Mouse (Mus musculus) CD4-positive, CD25-positive, alpha-beta regulatory T cell (primary cell): ENCODE results near the gene Ccdc189. TPM values are rescaled to one million over a fixed set of nuclear protein-coding genes. Genes with fewer than 3 reads are reported as not detected.

Source experiments
- polyA plus RNA-seq: library from polyadenylated mRNA; unstranded; fragments of 100-300 nt; shearing (Covaris generic); gene quantifications from one replicate; pipeline ENCODE4 v1.2.1, GENCODE M21; 2017

Gene Ccdc189
- polyA plus RNA-seq: 0.42 TPM

DNA sequence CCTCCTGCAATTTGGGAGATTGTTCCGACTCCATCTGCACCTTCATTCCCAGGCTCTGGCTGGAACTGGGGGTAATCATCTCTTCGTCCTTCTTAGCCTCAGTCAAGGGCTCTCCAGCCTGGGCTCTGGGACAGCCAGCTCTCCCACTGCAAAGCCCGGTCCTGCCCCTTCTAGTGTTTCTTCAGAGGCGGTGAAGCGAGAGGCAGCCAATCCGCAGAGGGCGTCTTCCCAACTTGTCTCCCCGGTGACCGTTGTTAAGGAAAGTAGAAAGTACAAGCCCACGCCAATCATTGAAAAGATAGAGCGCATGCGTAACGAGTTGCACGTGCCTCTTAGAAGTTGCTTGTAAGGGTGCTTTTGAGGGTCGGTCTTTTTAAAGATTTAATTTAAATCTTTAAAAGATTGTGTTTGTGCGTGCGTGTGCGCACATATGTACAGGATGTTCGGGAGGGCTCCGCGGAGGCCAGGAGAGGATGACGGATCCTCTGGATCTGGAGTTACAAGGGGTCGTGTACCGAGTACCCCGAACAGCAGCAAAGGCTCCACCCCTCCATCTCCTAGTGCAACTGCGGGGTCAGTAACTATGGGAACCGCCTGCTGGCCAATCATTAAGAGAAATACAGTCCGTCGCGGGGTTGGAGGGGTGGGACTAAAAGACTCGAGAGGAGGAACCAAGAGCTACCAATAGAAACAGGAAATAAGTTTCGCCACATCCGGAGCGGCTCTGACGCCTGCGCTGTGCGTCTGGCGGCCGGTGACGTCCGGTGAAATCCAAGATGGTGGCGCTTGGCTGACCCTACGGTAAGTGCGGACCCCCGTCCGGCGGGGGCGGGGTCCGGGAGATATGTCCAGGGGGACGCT lies at the start of gene Ccdc189, which contains the start of gene Rnf40:
Gene Ccdc189 (minus strand): TSS at position 585 of the 861 bp plus-strand sequence.
Gene Rnf40 (plus strand): TSS at position 757 of the 861 bp plus-strand sequence.

DNA sequence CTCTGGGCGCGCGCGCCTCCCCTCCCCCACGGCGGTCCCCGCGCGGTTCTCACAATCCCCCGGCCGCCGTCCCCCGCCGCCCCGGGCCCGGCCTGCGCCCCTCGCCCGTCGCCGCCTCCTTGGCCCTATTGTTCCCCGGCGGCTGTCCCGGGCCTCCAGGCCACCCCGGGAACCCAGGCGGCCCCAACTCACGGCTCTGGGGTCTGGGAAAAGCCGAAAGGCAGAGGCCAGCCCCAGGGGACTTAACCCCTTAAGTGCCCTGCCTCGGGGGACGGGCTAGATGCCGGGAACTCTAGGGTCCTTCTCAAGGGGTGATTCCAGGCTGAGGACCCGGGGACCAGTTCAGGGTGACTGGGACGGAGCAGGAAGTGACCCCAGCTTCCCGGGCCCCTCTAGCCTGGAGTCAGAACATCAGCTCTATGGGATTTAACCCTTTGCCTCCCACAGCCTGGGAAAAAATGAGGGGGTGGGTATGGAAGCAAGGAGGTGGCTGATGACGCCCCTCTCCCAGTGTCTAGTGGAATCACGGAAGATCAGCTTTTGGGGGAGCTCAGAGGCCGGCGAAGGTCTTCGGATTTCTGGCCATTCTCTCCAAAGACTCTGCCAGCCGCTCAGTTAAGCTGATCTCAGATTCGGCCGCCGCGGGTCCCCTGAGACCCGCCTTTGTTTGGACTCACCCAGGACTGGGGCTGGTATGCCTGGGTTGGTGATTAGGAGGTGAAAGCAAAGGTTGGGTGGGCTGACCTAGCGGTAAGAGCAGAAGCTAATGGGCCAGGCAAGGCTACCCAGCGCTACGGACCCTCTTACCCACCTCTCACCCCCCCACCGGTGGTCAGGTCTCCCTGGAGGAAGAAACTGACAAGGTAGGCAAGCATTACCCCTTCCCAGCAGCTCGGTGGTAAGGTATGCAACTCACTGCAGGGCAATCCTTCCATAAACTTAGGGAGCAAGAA lies 26.8 kb upstream of the Ccdc189 start, which contains the start of gene Zfp629:
Gene Zfp629 (minus strand): TSS at position 907 of the 953 bp plus-strand sequence.

DNA sequence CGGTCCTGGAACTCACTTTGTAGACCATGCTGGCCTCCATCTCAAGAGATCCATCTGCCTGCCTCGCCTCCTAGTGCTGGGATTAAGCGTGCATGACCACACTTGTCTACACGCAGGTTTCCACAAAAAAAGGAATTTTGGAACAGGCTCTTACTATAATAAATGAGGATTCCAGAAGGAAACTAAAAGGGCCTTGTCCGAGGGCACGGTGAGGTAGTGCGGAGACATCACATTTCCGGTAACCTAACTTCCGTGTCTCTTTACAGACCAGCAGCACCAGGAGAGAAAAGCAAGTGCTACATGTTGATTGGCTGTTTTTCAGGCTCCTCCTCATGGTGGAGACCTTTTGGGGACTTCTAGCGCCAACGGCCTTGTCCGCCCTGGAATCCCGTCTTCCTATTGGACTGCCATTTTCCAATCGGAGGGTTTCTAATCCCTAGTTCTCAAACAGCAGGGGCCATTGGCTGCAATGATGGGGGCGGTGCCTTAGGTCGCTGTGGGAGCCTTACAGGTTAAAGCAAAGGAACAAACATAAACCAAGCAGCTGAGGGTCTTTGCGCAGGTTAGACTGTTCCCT lies 15.4 kb downstream of the Ccdc189 start, which contains the start of gene Phkg2:
Gene Phkg2 (plus strand): TSS at position 446 of the 577 bp plus-strand sequence.

DNA sequence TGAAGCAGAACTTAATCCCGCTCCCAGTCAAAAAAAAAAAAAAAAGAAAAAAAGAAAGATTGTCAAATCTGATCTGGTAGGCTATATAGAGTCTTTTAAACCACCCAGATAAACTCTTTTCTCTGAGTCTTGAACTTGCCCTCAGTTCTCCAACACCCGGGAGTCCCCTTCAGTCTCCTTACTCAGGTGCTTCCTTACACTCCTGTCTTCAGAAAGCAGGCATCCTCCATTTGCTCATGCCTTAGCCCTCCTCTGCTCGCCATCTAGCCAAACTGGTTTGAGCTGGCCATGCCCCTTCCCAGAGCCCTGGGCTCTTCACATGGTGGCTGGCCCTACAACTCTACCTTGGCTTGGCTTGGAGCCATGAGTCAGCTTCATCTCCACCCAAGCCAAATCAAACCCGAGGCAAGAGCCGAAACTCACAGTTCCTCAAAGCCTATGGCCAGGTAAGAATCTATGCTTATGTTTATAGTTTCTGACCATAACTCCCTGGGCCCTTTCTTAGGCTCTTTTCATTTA lies 27.0 kb downstream of the Ccdc189 start, which contains the start of gene Tmem265:
Gene Tmem265 (plus strand): TSS at position 51 of the 519 bp plus-strand sequence.

Other genes starting within 250 kb of the Ccdc189 start
- gene Zfp768, start 243.0 kb downstream of the Ccdc189 start, polyA plus RNA-seq: 0.32 TPM
- 16.9 TPM for gene Zfp747, start 212.5 kb downstream of the Ccdc189 start, polyA plus RNA-seq
- 7.8 TPM for gene 9130019O22Rik, start 201.4 kb downstream of the Ccdc189 start, polyA plus RNA-seq
- gene E430018J23Rik, start 195.0 kb downstream of the Ccdc189 start, polyA plus RNA-seq: 7.1 TPM
- gene Zfp764, start 181.8 kb downstream of the Ccdc189 start, polyA plus RNA-seq: 13.6 TPM
- 49.9 TPM for gene Zfp688, start 166.5 kb downstream of the Ccdc189 start, polyA plus RNA-seq
- 10.2 TPM for gene Zfp689, start 139.4 kb downstream of the Ccdc189 start, polyA plus RNA-seq
- gene Prr14, start 129.0 kb downstream of the Ccdc189 start, polyA plus RNA-seq: 135 TPM
- 17.4 TPM for gene Fbrs, start 109.4 kb downstream of the Ccdc189 start, polyA plus RNA-seq
- gene Srcap, start 76.6 kb downstream of the Ccdc189 start, polyA plus RNA-seq: 72.1 TPM
- gene Gm42715, start 69.0 kb downstream of the Ccdc189 start, polyA plus RNA-seq: 6.4 TPM
- 15.0 TPM for gene Tmem265, start 27.2 kb downstream of the Ccdc189 start, polyA plus RNA-seq
- gene Phkg2, start 15.3 kb downstream of the Ccdc189 start, polyA plus RNA-seq: 114 TPM
- gene Rnf40, start 172 bp upstream of the Ccdc189 start, polyA plus RNA-seq: 129 TPM
- gene Zfp629, start 27.2 kb upstream of the Ccdc189 start, polyA plus RNA-seq: 1.0 TPM
- 74.6 TPM for gene Bcl7c, start 120.3 kb upstream of the Ccdc189 start, polyA plus RNA-seq
- gene Ctf1, start 124.1 kb upstream of the Ccdc189 start, polyA plus RNA-seq: not detected
- gene Ctf2, start 143.6 kb upstream of the Ccdc189 start, polyA plus RNA-seq: not detected
- 1.3 TPM for gene Fbxl19, start 155.9 kb upstream of the Ccdc189 start, polyA plus RNA-seq
- 24.1 TPM for gene Orai3, start 181.2 kb upstream of the Ccdc189 start, polyA plus RNA-seq
- 3.5 TPM for gene Setd1a, start 188.1 kb upstream of the Ccdc189 start, polyA plus RNA-seq
- not detected for gene Gm49388, start 197.0 kb upstream of the Ccdc189 start, polyA plus RNA-seq
- gene Hsd3b7, start 212.0 kb upstream of the Ccdc189 start, polyA plus RNA-seq: 2.4 TPM
- 150 TPM for gene Stx4a, start 235.7 kb upstream of the Ccdc189 start, polyA plus RNA-seq
- gene Stx1b, start 236.0 kb upstream of the Ccdc189 start, polyA plus RNA-seq: not detected